Mouse (Mus musculus) yolk sac, embryonic 10.5 days (tissue): ENCODE results near the gene Nphp4.
A peak's percentile ranks its signal among the peaks of the same experiment; 100 is the strongest.
"Not testable (repeated sequence)": the region's sequence is repeated elsewhere in the genome, so short reads cannot be mapped to it uniquely, and the experiment has no call there.

Experiments used
- DNase-seq: peaks from one replicate; pipeline ENCODE4 v3.0.0-alpha.2; 2017; ENCODE audit warnings: low spot score

Nphp4 gene

GRCm38 (mm10) chr4:152478224-152478567, 1.7 kb downstream of the Nphp4 start:
- no peak for DNase-seq

GRCm38 (mm10) chr4:152480426-152480825, 3.9 kb downstream of the Nphp4 start:
- DNase-seq, result no peak

GRCm38 (mm10) chr4:152488046-152488445, 11.5 kb downstream of the Nphp4 start:
- no peak for DNase-seq

- no peak for DNase-seq
Measured at GRCm38 (mm10) chr4:152490311-152490710, 13.8 kb downstream of the Nphp4 start.

- no peak for DNase-seq
Measured at GRCm38 (mm10) chr4:152491250-152491899, 14.9 kb downstream of the Nphp4 start.

GRCm38 (mm10) chr4:152494360-152494879, 17.9 kb downstream of the Nphp4 start:
- DNase-seq, result no peak

GRCm38 (mm10) chr4:152512221-152512925, 35.9 kb downstream of the Nphp4 start:
- DNase-seq, result no peak

- no peak for DNase-seq
Measured at GRCm38 (mm10) chr4:152514884-152515283, 38.4 kb downstream of the Nphp4 start.

- DNase-seq, result no peak
Measured at GRCm38 (mm10) chr4:152519106-152519505, 42.6 kb downstream of the Nphp4 start.

- DNase-seq, result no peak
Measured at GRCm38 (mm10) chr4:152520083-152520482, 43.6 kb downstream of the Nphp4 start.

GRCm38 (mm10) chr4:152532872-152533271, 56.4 kb downstream of the Nphp4 start:
- DNase-seq, result no peak

- DNase-seq, result no peak
Measured at GRCm38 (mm10) chr4:152539756-152540155, 63.2 kb downstream of the Nphp4 start.

- peak; percentile 18 for DNase-seq
Measured at GRCm38 (mm10) chr4:152541172-152541571, 64.7 kb downstream of the Nphp4 start.

GRCm38 (mm10) chr4:152542447-152542846, 65.9 kb downstream of the Nphp4 start:
- DNase-seq, result no peak

GRCm38 (mm10) chr4:152546481-152546880, 70.0 kb downstream of the Nphp4 start:
- no peak for DNase-seq

GRCm38 (mm10) chr4:152547886-152548663, 71.6 kb downstream of the Nphp4 start:
- peak; percentile 13 for DNase-seq

- no peak for DNase-seq
Measured at GRCm38 (mm10) chr4:152549507-152550202, 73.1 kb downstream of the Nphp4 start.

GRCm38 (mm10) chr4:152550203-152550549, 73.7 kb downstream of the Nphp4 start:
- no peak for DNase-seq

GRCm38 (mm10) chr4:152553582-152554285, 77.2 kb downstream of the Nphp4 start:
- DNase-seq, result no peak

GRCm38 (mm10) chr4:152554421-152554820, 77.9 kb downstream of the Nphp4 start:
- peak; percentile 4 for DNase-seq

- not testable (repeated sequence) for DNase-seq
Measured at GRCm38 (mm10) chr4:152555806-152556205, 79.3 kb downstream of the Nphp4 start.

GRCm38 (mm10) chr4:152558246-152558645, 81.7 kb downstream of the Nphp4 start:
- DNase-seq, result no peak
